Mouse (Mus musculus) gastrocnemius, postnatal 10 days (tissue): ENCODE results near the gene C1rb. TPM values are rescaled to one million over a fixed set of nuclear protein-coding genes. Genes with fewer than 3 reads are reported as not detected.
"Not testable (repeated sequence)": the region's sequence is repeated elsewhere in the genome, so short reads cannot be mapped to it uniquely, and the experiment has no call there.

Experiments used
- DNase-seq: peaks from one replicate; pipeline ENCODE4 v3.0.0; 2021; ENCODE audit warnings: mixed read lengths
- total RNA-seq, 2 experiments: library from RNA; stranded (reverse); gene quantifications; 2 replicates each; pipeline ENCODE4 v1.2.3; 2021

Gene C1rb
- total RNA-seq, 2 experiments from 2014 or later = 1.9 to 2.0 TPM

DNA sequence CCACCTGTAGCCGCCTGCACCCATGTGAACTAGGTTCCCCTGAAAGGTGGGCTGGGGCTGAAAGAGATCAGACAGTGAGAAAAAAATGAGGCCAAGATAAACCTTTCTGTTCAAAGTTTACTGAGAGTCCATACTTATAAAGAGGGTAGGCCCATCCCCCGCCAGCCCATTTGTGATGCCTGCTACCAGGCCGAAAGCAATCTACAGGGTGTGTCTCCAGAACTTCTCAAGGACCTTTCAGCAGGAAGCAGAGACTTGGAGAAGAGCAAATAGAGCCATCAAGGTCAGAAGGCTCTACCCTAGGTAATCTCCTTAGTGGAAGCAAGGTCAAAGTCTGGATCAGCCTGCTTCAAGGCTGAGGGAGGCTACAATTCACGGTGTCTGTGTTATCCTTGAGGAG, 31.9 kb downstream of the C1rb start:
- no peak for DNase-seq

- DNase-seq = no peak
Observed at GRCm38 (mm10) chr6:124625612-124626011, 55.5 kb downstream of the C1rb start.

DNA sequence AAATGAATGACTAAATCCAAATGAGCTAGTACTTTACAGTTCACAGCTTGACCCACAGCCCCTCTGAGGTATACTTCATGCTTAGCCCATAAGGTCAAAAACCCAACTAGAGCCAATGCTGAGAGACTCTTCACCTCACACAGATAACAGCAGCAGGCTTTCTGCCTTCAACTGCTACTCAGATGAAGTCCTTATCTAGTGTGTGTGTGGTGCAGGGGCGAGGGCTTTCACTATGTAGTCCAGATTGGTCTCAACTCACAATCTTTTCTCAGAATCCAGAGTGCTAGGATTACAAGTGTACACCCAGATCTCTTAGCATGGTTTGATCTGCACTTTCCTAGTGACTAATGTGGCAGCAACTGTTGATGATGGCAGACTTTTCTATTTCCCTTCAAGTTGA, 56.1 kb downstream of the C1rb start:
- not testable (repeated sequence) for DNase-seq

GRCm38 (mm10) chr6:124630763-124631162, 60.7 kb downstream of the C1rb start:
- no peak for DNase-seq

Other genes with a start within 250 kb of the C1rb start
- gene Pex5, start 155.2 kb upstream of the C1rb start, total RNA-seq = 10 to 100 TPM; 25.8 to 28.3 TPM
- 1 to 10 TPM; 1.5 to 1.8 TPM for gene Clstn3, start 105.5 kb upstream of the C1rb start, total RNA-seq
- 1 to 10 TPM in 1 of 2 experiments, under 1 TPM in 1; 0.82 to 1.2 TPM for gene C1rl, start 77.2 kb upstream of the C1rb start, total RNA-seq
- gene C1ra, start 57.9 kb upstream of the C1rb start, total RNA-seq = 10 to 100 TPM; 19.4 to 19.7 TPM
- 10 to 100 TPM; 43.3 to 51.5 TPM for gene C1s1, start 27.9 kb upstream of the C1rb start, total RNA-seq
- gene C1s2, start 65.8 kb downstream of the C1rb start, total RNA-seq = 1 to 10 TPM in 1 of 2 experiments, under 1 TPM in 1; 0.68 to 1.1 TPM
- 10 to 100 TPM; 28.2 to 41.3 TPM for gene Lpcat3, start 92.7 kb downstream of the C1rb start, total RNA-seq
- 10 to 100 TPM; 61.0 to 62.5 TPM for gene Emg1, start 141.9 kb downstream of the C1rb start, total RNA-seq
- gene Phb2, start 142.0 kb downstream of the C1rb start, total RNA-seq = 100 to 1,000 TPM; 205 to 206 TPM
- 1 to 10 TPM; 1.8 to 3.8 TPM for gene Ptpn6, start 168.4 kb downstream of the C1rb start, total RNA-seq
- 100 to 1,000 TPM; 213 to 226 TPM for gene Grcc10, start 171.1 kb downstream of the C1rb start, total RNA-seq
- not detected for gene Gm45234, start 185.7 kb downstream of the C1rb start, total RNA-seq
- gene Atn1, start 186.2 kb downstream of the C1rb start, total RNA-seq = 10 to 100 TPM; 37.6 to 46.7 TPM
- gene Eno2, start 199.4 kb downstream of the C1rb start, total RNA-seq = 1 to 10 TPM; 2.9 to 6.5 TPM
- gene Lrrc23, start 209.4 kb downstream of the C1rb start, total RNA-seq = not detected
- 1 to 10 TPM; 3.5 to 6.5 TPM for gene Spsb2, start 238.4 kb downstream of the C1rb start, total RNA-seq
- gene Tpi1, start 244.0 kb downstream of the C1rb start, total RNA-seq = 1,000 to 10,000 TPM; 2,520 to 2,805 TPM